Mouse (Mus musculus) CH12.LX (cell line): ENCODE measurements around the gene Spc24.

Source experiments
- CTCF ChIP-seq, 2 experiments: IDR thresholded peaks in 1 of 2; conservative IDR thresholded peaks in 1 of 2; 2 replicates each; pipeline ENCODE4 v1.5.1; 2011 to 2012; ENCODE audit warnings: low read depth in 2 of 2, low read length in 2 of 2, improper control_type of control experiment in 1 of 2, inconsistent platforms in 1 of 2, mild to moderate bottlenecking in 1 of 2, moderate library complexity in 1 of 2
- E2F4 ChIP-seq: IDR thresholded peaks from 2 replicates; pipeline ENCODE4 v1.6.1; 2011; ENCODE audit warnings: low read depth, low read length, improper control_type of control experiment; ENCODE audit not compliant: insufficient replicate concordance
- EP300 ChIP-seq: IDR thresholded peaks from 2 replicates; pipeline ENCODE4 v1.6.1; 2011; ENCODE audit warnings: low read length, improper control_type of control experiment
- JUN ChIP-seq: IDR thresholded peaks from 2 replicates; pipeline ENCODE4 v1.6.1; 2011; ENCODE audit warnings: low read depth, mild to moderate bottlenecking, low read length, improper control_type of control experiment, moderate library complexity; ENCODE audit not compliant: insufficient read depth
- KAT2A ChIP-seq: IDR thresholded peaks from 2 replicates; pipeline ENCODE4 v1.6.1; 2012; ENCODE audit warnings: low read length, improper control_type of control experiment, inconsistent platforms; ENCODE audit not compliant: insufficient replicate concordance
- MAX ChIP-seq: IDR thresholded peaks from 2 replicates; pipeline ENCODE4 v1.6.1; 2011; ENCODE audit warnings: low read length, improper control_type of control experiment
- MYC ChIP-seq: IDR thresholded peaks from 2 replicates; pipeline ENCODE4 v1.6.1; 2011; ENCODE audit warnings: low read depth, mild to moderate bottlenecking, improper control_type of control experiment, low read length
- POLR2A ChIP-seq: IDR thresholded peaks from 2 replicates; pipeline ENCODE4 v1.6.1; 2011; ENCODE audit warnings: low read depth, mild to moderate bottlenecking, improper control_type of control experiment, low read length
- RAD21 ChIP-seq: IDR thresholded peaks from 2 replicates; pipeline ENCODE4 v1.6.1; 2011; ENCODE audit warnings: low read depth, mild to moderate bottlenecking, low read length, improper control_type of control experiment, moderate library complexity
- SIN3A ChIP-seq: IDR thresholded peaks from 2 replicates; pipeline ENCODE4 v1.6.1; 2012; ENCODE audit warnings: low read length, improper control_type of control experiment, inconsistent platforms
- USF1 ChIP-seq: IDR thresholded peaks from 2 replicates; pipeline ENCODE4 v1.6.1; 2014; ENCODE audit warnings: low read depth, mild to moderate bottlenecking, inconsistent platforms, low read length, improper control_type of control experiment
- ZC3H11A ChIP-seq: IDR thresholded peaks from 2 replicates; pipeline ENCODE4 v1.6.1; 2012; ENCODE audit warnings: low read depth, mild to moderate bottlenecking, inconsistent platforms, low read length, improper control_type of control experiment
- ZMIZ1 ChIP-seq: IDR thresholded peaks from 2 replicates; pipeline ENCODE4 v1.6.1; 2012; ENCODE audit warnings: low read depth, mild to moderate bottlenecking, inconsistent platforms, low read length, improper control_type of control experiment
- ZNF384 ChIP-seq: IDR thresholded peaks from 2 replicates; pipeline ENCODE4 v1.6.1; 2012; ENCODE audit warnings: low read depth, low read length, improper control_type of control experiment, inconsistent platforms

DNA sequence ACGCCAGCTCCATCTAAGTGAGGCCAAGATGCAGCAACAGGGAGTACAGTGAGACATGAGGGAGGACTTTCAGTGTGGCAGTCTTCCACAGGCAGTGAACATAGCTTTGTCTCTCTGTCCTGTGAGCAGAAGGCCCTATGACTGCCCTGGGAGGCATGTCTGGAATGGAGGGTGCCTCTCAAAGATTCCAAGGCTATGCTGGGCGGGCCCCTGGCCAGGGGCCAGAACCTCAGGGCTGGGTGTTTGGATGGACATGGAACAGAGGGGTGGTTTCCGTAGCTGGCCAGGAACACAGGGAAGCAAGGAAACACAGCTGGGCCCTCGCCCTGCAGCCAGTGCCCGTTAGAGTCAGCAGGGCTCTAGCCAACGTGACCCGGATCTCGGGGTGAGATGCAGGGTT, 31.8 kb upstream of the Spc24 start:
- TF ChIP-seq CTCF (conservative IDR thresholded peaks at IDR 0.05 in 1 of 2, IDR thresholded peaks at IDR 0.05 in 1 of 2; ENCODE audit: low read depth in 2 of 2, low read length in 2 of 2) = no peak
- TF ChIP-seq E2F4 = no peak
- no peak for TF ChIP-seq RAD21
- no peak for TF ChIP-seq KAT2A
- no peak for TF ChIP-seq POLR2A
- no peak for TF ChIP-seq EP300
- no peak for TF ChIP-seq SIN3A
- TF ChIP-seq ZC3H11A = no peak
- no peak for TF ChIP-seq ZNF384
- no peak for TF ChIP-seq USF1
- no peak for TF ChIP-seq MYC
- no peak for TF ChIP-seq ZMIZ1
- no peak for TF ChIP-seq JUN
- TF ChIP-seq MAX = no peak
